Mouse (Mus musculus) liver, embryonic 14.5 days (tissue): ENCODE data around the gene Zic3.

Experiments
- CTCF ChIP-seq: IDR thresholded peaks from 2 replicates; pipeline ENCODE4 v1.5.1; 2016; ENCODE audit warnings: antibody characterized with exemption, low read depth, control low read depth
- EP300 ChIP-seq: IDR thresholded peaks from 2 replicates; pipeline ENCODE4 v1.6.1; 2016; ENCODE audit warnings: antibody characterized with exemption, low read depth

GRCm38 (mm10) chrX:58031671-58032605 is 9.4 kb downstream of the Zic3 start:
- TF ChIP-seq CTCF: no peak
- TF ChIP-seq EP300: no peak
